Mouse (Mus musculus): ENCODE measurements at regions not wholly inside any gene's neighbourhood (a gene's known extent, or its start where the extent isn't known, plus 50 kb on each side); places are given as distances from the start of the nearest gene placed in this dataset.

- TF ChIP-seq CTCF (IDR thresholded peaks at IDR 0.05; ENCODE audit: insufficient read depth, low read depth, low read length) = no peak
- TF ChIP-seq POLR2A (IDR thresholded peaks at IDR 0.05; ENCODE audit: insufficient read depth, low read depth, low read length) = no peak
Measured at GRCm38 (mm10) chr14:55386773-55387172, 91.8 kb upstream of the Dhrs4 start.

Measured in olfactory bulb, adult 2 months (tissue).